Mouse (Mus musculus) CH12.LX (cell line): ENCODE data around the gene Nos1ap.

Source experiments
- EP300 ChIP-seq: IDR thresholded peaks from 2 replicates; pipeline ENCODE4 v1.6.1; 2011; ENCODE audit warnings: low read length, improper control_type of control experiment
- POLR2AphosphoS2 ChIP-seq: IDR thresholded peaks from 2 replicates; pipeline ENCODE4 v1.6.1; 2011; ENCODE audit warnings: low read depth, low read length, improper control_type of control experiment
- SIN3A ChIP-seq: IDR thresholded peaks from 2 replicates; pipeline ENCODE4 v1.6.1; 2012; ENCODE audit warnings: low read length, improper control_type of control experiment, inconsistent platforms
- UBTF ChIP-seq: IDR thresholded peaks from 2 replicates; pipeline ENCODE4 v1.6.1; 2012; ENCODE audit warnings: low read depth, mild to moderate bottlenecking, inconsistent platforms, low read length, improper control_type of control experiment, moderate library complexity

DNA sequence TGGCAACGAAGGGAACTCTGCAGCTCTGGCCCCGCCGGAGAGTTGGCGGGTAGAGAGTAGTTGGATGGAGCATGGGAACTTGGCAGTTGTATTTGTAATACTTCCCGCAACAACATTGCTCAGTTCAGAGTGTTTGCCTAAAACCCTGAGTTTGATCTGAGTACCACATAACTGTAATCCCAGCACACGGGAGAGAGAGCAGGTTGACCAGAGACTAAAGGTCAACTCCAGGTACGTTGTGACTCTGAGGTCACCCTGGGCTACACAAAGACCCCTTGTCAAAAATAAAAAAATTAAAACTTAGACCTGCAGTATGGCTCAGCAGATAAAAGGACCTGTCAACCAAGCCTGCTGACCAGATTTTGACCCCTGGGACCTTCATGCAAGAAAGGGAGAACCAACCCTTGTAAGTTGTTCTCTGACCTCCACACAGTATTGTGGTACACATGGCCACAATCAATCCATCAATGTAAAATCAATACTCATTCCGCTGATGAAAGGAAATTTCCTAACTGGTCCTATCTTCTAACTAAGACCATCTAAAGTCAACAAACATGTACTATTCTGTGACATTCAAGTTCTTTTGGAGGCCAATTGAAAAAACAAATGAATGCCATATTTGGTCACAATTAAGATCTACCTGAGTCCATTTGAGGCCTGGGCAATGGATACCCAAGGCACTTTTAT lies 17.7 kb upstream of the Nos1ap start:
- TF ChIP-seq UBTF, result no peak
- no peak for TF ChIP-seq EP300
- no peak for TF ChIP-seq POLR2AphosphoS2
- TF ChIP-seq SIN3A, result no peak
